Mouse (Mus musculus): ENCODE measurements at regions not wholly inside any gene's neighbourhood (a gene's known extent, or its start where the extent isn't known, plus 50 kb on each side); places are given as distances from the start of the nearest gene placed in this dataset.

DNA sequence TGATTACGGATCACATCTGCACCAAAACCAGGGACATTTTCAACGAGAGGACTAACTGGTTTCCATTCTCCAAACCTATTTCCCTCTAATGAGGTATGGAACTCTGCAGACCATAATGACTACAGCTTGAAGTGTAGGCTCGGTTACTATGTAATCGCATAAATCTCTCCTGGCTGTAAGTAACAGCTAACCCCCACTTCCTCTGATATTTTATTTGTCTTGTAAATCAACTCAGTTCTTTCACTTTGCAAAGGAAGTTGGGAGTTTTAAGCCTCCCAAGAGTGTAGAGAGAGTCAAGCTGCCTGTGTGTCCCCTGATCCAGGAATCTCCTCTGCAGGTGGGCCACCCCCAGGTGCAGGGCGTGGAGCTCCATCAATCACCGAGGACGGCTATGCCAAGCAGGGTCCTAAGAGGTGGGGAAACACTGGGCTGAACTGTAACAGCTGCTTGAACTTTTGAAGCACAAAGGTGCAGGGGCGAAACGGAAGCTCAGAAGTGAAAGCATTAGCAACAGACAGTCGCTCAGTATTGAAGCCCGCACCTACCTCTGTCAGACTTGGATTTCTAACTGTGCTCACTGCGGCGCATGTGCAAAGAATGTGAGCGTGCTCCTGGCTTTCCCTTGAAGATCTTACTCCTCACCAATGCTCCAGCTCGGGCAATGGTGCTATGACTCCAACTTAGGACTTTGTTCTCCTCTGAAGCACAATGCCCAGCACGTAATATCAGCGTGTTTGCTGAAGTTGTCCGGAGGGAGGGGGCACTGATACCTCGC lies 140.1 kb upstream of the Map3k7 start:
- DNase-seq (ENCODE audit: low spot score in 2 of 2): no peak

- DNase-seq (ENCODE audit: low spot score in 2 of 2): no peak
These were observed 139.1 kb upstream of the Map3k7 start for GRCm38 (mm10) chr4:31824518-31825437.

DNA sequence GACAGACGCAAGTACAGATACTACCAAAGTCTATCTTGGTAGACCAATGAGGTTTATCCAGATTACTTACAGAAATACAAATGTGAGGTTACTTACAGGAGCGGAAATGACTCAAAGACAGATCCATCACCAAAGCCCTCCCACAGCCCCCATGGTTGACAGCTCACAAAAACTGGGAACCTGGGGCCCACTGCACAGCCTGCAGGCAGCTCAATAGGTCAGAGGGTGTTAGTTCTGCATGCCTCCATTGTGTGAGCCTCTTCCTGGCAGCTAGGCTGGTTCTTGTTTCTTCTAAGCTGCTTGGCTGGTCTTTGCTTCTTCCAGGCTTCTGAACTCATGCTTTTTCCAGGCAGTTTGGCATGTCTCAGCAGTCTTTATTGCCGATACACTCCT lies 138.5 kb upstream of the Map3k7 start:
- no peak for DNase-seq (ENCODE audit: low spot score in 2 of 2)

- DNase-seq (ENCODE audit: low spot score in 2 of 2): no peak
These were observed 137.2 kb upstream of the Map3k7 start for GRCm38 (mm10) chr4:31826661-31827060.

DNA sequence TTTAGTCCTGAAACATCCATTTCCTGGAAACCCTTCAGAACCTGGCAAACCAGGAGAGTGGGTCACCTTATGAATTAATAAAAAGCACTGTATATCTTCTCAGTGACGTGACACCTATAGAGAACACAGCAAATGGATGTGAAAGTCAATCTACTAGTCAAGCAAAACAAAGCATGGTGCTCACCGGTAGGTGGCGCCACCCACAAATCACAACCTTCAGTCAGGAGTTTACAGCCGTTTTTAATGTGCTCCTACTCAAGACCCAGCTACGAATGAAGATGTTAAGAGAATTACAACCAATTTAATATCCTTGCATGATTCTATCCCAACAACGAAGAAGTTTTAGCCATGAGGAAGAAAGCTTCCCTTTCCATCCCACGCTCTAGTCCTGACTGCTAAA lies 136.6 kb upstream of the Map3k7 start:
- DNase-seq (ENCODE audit: low spot score in 2 of 2): no peak

DNA sequence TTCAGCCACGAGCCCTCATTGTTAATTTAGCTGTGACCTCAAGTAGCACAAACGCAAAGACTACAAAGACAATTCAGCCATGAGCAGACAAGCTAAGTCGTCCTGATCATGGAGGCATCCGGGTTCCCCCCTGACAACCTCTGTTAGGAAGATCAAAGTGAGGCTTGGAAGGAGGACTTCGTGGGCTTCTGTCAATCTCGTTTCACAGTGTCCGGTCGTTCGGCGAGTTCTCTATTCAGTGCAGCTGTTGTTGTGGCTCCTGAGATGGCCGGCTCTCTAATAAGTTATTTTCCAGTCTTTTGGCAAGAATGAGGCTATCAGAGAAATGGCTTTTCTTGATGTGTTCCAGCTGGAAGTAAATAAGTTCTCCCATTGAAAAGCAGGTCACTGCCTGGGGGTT lies 133.7 kb upstream of the Map3k7 start:
- no peak for DNase-seq (ENCODE audit: low spot score in 2 of 2)

- DNase-seq (ENCODE audit: low spot score in 2 of 2): no peak
These were observed 132.4 kb upstream of the Map3k7 start for GRCm38 (mm10) chr4:31831469-31831868.

- DNase-seq (ENCODE audit: low spot score in 2 of 2): no peak
These were observed 130.1 kb upstream of the Map3k7 start for GRCm38 (mm10) chr4:31833828-31834227.

GRCm38 (mm10) chr4:31835051-31835450 lies 128.8 kb upstream of the Map3k7 start:
- DNase-seq (ENCODE audit: low spot score in 2 of 2): no peak

DNA sequence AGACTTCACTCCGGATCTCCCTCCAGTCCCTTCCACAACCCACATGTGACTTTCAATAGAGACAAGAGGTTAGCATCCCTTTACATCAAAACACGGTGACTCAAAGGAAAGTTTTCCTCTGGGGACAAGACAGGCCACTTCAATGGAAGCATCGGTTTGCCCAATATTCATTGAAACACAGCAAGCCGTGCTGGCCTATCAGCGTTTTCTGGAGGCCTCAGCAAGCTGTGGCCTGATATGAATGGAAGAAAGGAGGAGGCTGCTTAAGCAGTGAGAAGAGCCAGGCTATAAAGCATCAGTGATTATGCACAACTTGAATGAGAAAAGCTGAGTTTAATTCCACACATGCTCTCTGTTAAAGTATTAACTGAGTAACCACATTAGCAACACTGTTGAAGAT lies 125.3 kb upstream of the Map3k7 start:
- DNase-seq (ENCODE audit: low spot score in 2 of 2): no peak

DNA sequence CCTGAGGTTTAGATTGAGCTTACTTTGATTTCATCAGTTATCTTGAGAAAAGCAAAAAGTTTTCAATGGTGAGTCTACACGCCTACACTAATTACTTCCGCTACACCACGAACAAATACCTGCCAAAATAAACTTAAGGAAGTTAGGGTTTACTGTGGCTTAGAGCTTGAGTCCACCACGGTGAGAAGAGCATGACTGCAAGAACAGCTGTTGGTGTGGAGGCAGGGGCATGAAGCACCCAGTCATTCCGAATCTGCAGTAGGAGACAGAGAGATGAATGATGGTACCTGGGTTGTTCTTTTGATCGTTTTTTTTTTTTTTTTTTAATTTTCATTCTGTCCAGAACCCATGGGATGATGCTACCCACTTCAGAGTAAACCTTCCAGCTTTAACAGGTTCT lies 114.1 kb upstream of the Map3k7 start:
- DNase-seq (ENCODE audit: low spot score in 2 of 2): no peak

GRCm38 (mm10) chr4:31851006-31851405 lies 112.9 kb upstream of the Map3k7 start:
- no peak for DNase-seq (ENCODE audit: low spot score in 2 of 2)

GRCm38 (mm10) chr4:31853851-31854250 lies 110.0 kb upstream of the Map3k7 start:
- DNase-seq (ENCODE audit: low spot score in 2 of 2): no peak

- no peak for DNase-seq (ENCODE audit: low spot score in 2 of 2)
These were observed 103.5 kb upstream of the Map3k7 start for GRCm38 (mm10) chr4:31860389-31860788.

- DNase-seq (ENCODE audit: low spot score in 2 of 2): no peak
These were observed 102.7 kb upstream of the Map3k7 start for GRCm38 (mm10) chr4:31861172-31861571.

DNA sequence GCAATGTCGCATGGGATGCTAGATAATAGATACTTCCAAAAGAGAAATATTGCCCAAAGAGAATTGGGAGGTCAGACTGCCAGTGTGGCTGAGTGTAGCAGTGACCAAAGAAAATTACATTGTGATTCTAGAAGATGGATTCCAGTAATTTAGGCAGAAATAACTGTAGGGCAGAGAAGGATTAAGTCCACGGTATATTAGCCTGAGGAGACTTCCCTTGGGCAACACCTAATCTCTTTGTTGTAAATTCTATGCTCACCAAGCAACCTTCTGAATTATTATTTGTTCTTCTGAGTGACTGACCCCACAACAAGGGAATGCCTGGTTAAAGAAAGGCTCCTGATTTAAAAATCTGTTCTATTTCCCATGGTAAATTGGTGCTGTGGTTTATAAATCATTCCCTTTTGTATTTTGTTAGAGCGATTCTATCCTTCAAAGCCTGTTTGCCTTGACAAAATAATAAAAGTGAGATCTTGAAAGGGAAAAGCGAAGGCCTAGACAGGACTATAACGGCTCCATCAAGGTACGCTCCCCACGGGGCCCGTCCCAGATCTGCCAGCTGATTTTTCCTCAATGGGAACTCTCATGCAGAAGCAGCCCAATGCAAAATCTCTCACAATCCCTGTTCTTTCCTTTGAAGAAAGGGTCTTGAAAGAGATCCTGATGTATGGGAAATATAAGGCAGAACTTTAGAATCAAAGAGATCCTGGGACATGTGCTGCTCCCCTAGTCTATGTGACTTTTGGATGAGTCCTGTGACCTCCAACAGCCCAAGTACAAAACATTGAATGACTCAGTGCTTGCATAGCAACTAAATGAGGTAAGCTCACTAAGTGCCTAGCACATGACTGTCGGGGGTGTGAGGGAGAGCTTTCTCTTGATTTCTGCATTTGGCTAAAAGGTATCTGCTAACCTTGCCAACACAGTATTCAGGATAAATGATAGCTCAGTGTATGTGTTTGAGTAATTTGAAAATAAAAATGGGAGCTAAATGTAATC lies 90.6 kb upstream of the Map3k7 start:
- DNase-seq (ENCODE audit: low spot score in 2 of 2): no peak

DNA sequence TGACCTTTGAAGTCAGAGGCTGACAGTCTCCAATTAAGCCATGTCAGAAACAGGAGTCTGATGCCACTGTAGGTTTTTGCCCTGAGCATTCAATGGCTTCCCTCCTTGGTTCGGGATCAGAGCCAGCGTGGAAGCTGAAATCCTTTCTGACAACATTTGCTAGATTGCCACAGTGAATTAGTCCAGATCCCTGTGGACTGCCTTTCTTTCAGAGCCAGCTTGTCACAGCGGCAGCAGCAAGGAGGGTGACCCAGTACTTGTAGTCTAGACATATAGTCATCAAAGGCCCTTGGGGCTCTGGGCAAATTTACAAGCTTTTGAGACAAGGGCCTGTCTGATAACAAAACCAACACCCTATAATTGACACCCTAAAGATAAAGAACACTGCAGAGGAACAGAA lies 86.5 kb upstream of the Map3k7 start:
- no peak for DNase-seq (ENCODE audit: low spot score in 2 of 2)

DNA sequence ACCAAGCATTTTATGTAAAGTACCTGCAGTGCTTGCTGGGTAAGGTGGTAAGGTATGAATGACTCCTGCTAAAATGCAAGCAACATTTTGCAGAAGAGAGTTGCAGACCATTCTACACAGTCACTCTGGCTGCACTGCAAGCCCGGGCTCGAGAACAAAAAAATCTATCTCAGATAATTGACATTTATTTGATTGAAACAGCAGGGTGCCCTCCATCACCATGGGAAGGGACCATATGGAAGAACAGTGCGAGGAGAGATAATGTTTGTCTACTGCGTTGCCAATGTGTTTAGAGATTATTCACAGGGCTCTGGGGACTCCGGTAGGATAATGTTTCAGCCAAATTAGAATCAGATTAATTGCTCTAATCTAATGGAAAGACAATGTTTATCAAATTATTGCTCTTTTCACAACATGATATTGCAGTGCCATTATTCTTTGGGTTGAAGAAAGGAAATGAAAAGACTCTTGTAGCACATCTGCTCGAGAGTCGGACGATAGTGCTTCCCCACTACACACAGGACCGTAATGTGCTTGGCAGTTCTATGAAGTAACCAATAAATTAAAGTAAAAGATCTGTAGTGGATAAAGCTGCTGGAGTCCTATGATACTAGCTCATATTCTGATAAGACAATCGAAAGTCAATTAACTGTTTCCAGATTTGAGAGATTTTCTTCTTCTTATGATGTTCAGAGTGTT lies 85.3 kb upstream of the Map3k7 start:
- DNase-seq (ENCODE audit: low spot score in 2 of 2): no peak

- no peak for DNase-seq (ENCODE audit: low spot score in 2 of 2)
These were observed 84.7 kb upstream of the Map3k7 start for GRCm38 (mm10) chr4:31879192-31879585.

- DNase-seq (ENCODE audit: low spot score in 2 of 2): no peak
These were observed 83.7 kb upstream of the Map3k7 start for GRCm38 (mm10) chr4:31880213-31880612.

GRCm38 (mm10) chr4:31889673-31890072 lies 74.2 kb upstream of the Map3k7 start:
- DNase-seq (ENCODE audit: low spot score in 2 of 2): no peak
